Mouse (Mus musculus) heart, postnatal 0 days (tissue): ENCODE measurements around the gene Smtn. TPM values are rescaled to one million over a fixed set of nuclear protein-coding genes. Genes with fewer than 3 reads are reported as not detected.

ENCODE experiments used
- ATAC-seq: fragments of 200-750 bp; cut with Nextera tagmentation; 2 replicates; pipeline ENCODE4 v1.8.0; 2017; ENCODE audit warnings: low read depth, moderate number of reproducible peaks, moderate library complexity; ENCODE audit not compliant: insufficient read depth
- DNase-seq: peaks from one replicate; pipeline ENCODE4 v3.0.0-alpha.2; 2016; ENCODE audit warnings: low spot score
- H3K27ac ChIP-seq: fragments of 300-500 bp; sonication (generic); 2 replicates; pipeline ENCODE4 v1.5.1; 2014; ENCODE audit warnings: low read depth, mild to moderate bottlenecking
- H3K27me3 ChIP-seq: fragments of 300-500 bp; sonication (generic); 2 replicates; pipeline ENCODE4 v1.6.1; 2014; ENCODE audit warnings: low read length, mixed read lengths; ENCODE audit not compliant: control insufficient read depth, insufficient read depth
- H3K36me3 ChIP-seq: fragments of 300-500 bp; sonication (generic); replicated peaks from 2 replicates; pipeline ENCODE4 v1.6.1; 2014; ENCODE audit warnings: low read length, mixed read lengths; ENCODE audit not compliant: control insufficient read depth, insufficient read depth
- H3K4me1 ChIP-seq: fragments of 300-500 bp; sonication (generic); 2 replicates; pipeline ENCODE4 v1.6.1; 2014; ENCODE audit warnings: antibody characterized with exemption; ENCODE audit not compliant: control insufficient read depth, insufficient read depth
- H3K4me2 ChIP-seq: fragments of 300-500 bp; sonication (generic); 2 replicates; pipeline ENCODE4 v1.6.1; 2014; ENCODE audit warnings: low read depth, mild to moderate bottlenecking, low read length, moderate library complexity
- H3K4me3 ChIP-seq: fragments of 300-500 bp; sonication (generic); 2 replicates; pipeline ENCODE4 v1.5.1; 2014; ENCODE audit warnings: low read depth, low read length
- H3K9ac ChIP-seq: fragments of 300-500 bp; sonication (generic); replicated peaks from 2 replicates; pipeline ENCODE4 v1.6.1; 2014; ENCODE audit warnings: low read depth, low read length, mixed read lengths
- H3K9me3 ChIP-seq: fragments of 300-500 bp; sonication (generic); replicated peaks from 2 replicates; pipeline ENCODE4 v1.6.1; 2016; ENCODE audit warnings: low read length; ENCODE audit not compliant: control insufficient read depth
- CTCF ChIP-seq: IDR thresholded peaks from 2 replicates; pipeline ENCODE4 v1.5.1; 2016; ENCODE audit warnings: antibody characterized with exemption, control low read depth, low read depth
- EP300 ChIP-seq: IDR thresholded peaks from 2 replicates; pipeline ENCODE4 v1.6.1; 2016; ENCODE audit warnings: antibody characterized with exemption, low read depth
- WGBS: fragments of 180-500 bp; shearing (Covaris S2); extraction: QIAGEN DNeasy Blood & Tissue Kit; methylation state at CpG from one replicate; pipeline ENCODE4 v1.1.7; 2014; 5-methylcytosine and 5-hydroxymethylcytosine counted together
- polyA plus RNA-seq: library from polyadenylated mRNA; unstranded; fragments of >200 nt; fragmentation: Nextera tagmentation; extraction: Ambion mirVana; gene quantifications from 2 replicates; pipeline ENCODE4 v1.2.1, GENCODE M21; 2015
- total RNA-seq: library from RNA; depleted of rRNA; stranded (reverse); fragments of >200 nt; gene quantifications from 2 replicates; pipeline ENCODE4 v1.2.3, GENCODE M21; 2014; ENCODE audit warnings: low replicate concordance

Smtn gene
- total and polyA plus RNA-seq, 2 experiments from 2014 or later: 94.2 to 104 TPM

- Histone ChIP-seq H3K4me2 (no peak overlapping the region), H3K27me3 (no peaks in the 10 kb centered on the region), H3K4me3 (no peak overlapping the region), H3K27ac (peak overlapping the region; percentile 89), H3K4me1 (peaks cover 11% of the 10 kb centered on the region), H3K9me3 (no peaks in the 10 kb centered on the region), H3K36me3 (no peaks in the 10 kb centered on the region), H3K9ac (no peak overlapping the region)
- no peak for TF ChIP-seq CTCF
- no peak for TF ChIP-seq EP300
- DNase-seq (no peak), ATAC-seq (no peak)
- WGBS: 70% methylated on average over 6 of the region's 6 CpGs
These were observed 31.8 kb upstream of the Smtn start for GRCm38 (mm10) chr11:3572181-3572580.

GRCm38 (mm10) chr11:3570321-3570720, 29.9 kb upstream of the Smtn start:
- Histone ChIP-seq H3K4me3 (no peak overlapping the region), H3K9me3 (no peaks in the 10 kb centered on the region), H3K4me2 (no peak overlapping the region), H3K27me3 (no peaks in the 10 kb centered on the region), H3K36me3 (no peaks in the 10 kb centered on the region), H3K4me1 (peaks cover 11% of the 10 kb centered on the region), H3K9ac (no peak overlapping the region), H3K27ac (no peak overlapping the region)
- DNase-seq: no peak
- WGBS: 54% methylated on average over 8 of the region's 8 CpGs
- TF ChIP-seq CTCF (no peak), EP300 (no peak)
- no peak for ATAC-seq

- Histone ChIP-seq H3K4me1 (peaks cover 14% of the 10 kb centered on the region), H3K27ac (no peak overlapping the region), H3K36me3 (no peaks in the 10 kb centered on the region), H3K27me3 (no peaks in the 10 kb centered on the region), H3K9ac (no peak overlapping the region), H3K4me2 (no peak overlapping the region), H3K9me3 (no peaks in the 10 kb centered on the region), H3K4me3 (no peak overlapping the region)
- DNase-seq (no peak), ATAC-seq (no peak)
- 77% methylated on average over 1 of the region's 1 CpGs for WGBS
- TF ChIP-seq EP300: no peak
- no peak for TF ChIP-seq CTCF
These were observed 27.5 kb upstream of the Smtn start for GRCm38 (mm10) chr11:3567896-3568295.

- no peaks in the 10 kb centered on the region for H3K9me3 ChIP-seq
- H3K36me3 ChIP-seq: no peaks in the 10 kb centered on the region
- 55% methylated on average over 4 of the region's 4 CpGs for WGBS
- no peak overlapping the region for H3K4me2 ChIP-seq
- H3K4me1 ChIP-seq: peaks cover 16% of the 10 kb centered on the region
- TF ChIP-seq CTCF: no peak
- TF ChIP-seq EP300: no peak
- no peaks in the 10 kb centered on the region for H3K27me3 ChIP-seq
- H3K4me3 ChIP-seq: no peak overlapping the region
- DNase-seq (no peak), ATAC-seq (no peak)
- no peak overlapping the region for H3K9ac ChIP-seq
- no peak overlapping the region for H3K27ac ChIP-seq
These were observed 25.6 kb upstream of the Smtn start for GRCm38 (mm10) chr11:3566018-3566417.

- ATAC-seq: no peak; the same call in 1 of the 2 replicates
- WGBS: 30% methylated on average over 7 of the region's 7 CpGs
- H3K9me3 ChIP-seq: no peaks in the 10 kb centered on the region
- no peak overlapping the region for H3K4me2 ChIP-seq
- no peak for DNase-seq
- H3K9ac ChIP-seq: no peak overlapping the region
- H3K27me3 ChIP-seq: no peaks in the 10 kb centered on the region
- peaks cover 16% of the 10 kb centered on the region for H3K4me1 ChIP-seq
- peak overlapping the region; percentile 61 for H3K27ac ChIP-seq
- TF ChIP-seq CTCF (no peak), EP300 (no peak)
- H3K36me3 ChIP-seq: no peaks in the 10 kb centered on the region
- no peak overlapping the region for H3K4me3 ChIP-seq
These were observed 24.0 kb upstream of the Smtn start for GRCm38 (mm10) chr11:3564451-3564850.

GRCm38 (mm10) chr11:3563853-3564252, 23.4 kb upstream of the Smtn start:
- 73% methylated on average over 6 of the region's 6 CpGs for WGBS
- Histone ChIP-seq H3K27ac (no peak overlapping the region), H3K4me1 (peaks cover 16% of the 10 kb centered on the region), H3K36me3 (no peaks in the 10 kb centered on the region), H3K9ac (no peak overlapping the region), H3K4me3 (no peak overlapping the region), H3K4me2 (no peak overlapping the region), H3K27me3 (no peaks in the 10 kb centered on the region), H3K9me3 (no peaks in the 10 kb centered on the region)
- no peak for ATAC-seq
- no peak for TF ChIP-seq CTCF
- TF ChIP-seq EP300: no peak
- DNase-seq: no peak
